Mouse (Mus musculus) right cerebral cortex, adult 18-20 months (tissue): ENCODE results near the gene Gsg1.

Experiments used
- DNase-seq: peaks from one replicate; pipeline ENCODE4 v3.0.0; 2022; ENCODE audit warnings: mixed read lengths

Gene Gsg1

DNA sequence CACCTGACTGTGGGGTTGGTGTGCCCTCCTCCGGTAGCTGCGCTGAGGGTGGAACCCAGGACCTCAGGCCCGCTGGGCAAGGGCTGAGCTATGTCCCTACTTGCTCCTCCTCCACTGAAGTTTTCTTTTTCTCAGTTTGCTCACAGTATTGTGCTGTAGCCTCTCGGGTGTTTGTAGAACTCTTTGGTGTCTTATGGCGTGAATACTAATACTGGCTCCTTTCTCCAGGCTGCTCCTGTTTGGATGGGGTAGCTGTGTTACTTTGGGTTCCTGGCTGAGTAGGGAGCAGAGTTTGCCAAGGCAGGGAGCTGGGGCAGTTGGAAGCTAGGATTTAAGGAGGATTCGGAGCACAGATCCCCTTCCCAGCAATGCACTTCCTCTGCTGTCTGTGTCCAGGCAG lies 50.4 kb downstream of the Gsg1 start:
- no peak for DNase-seq

DNA sequence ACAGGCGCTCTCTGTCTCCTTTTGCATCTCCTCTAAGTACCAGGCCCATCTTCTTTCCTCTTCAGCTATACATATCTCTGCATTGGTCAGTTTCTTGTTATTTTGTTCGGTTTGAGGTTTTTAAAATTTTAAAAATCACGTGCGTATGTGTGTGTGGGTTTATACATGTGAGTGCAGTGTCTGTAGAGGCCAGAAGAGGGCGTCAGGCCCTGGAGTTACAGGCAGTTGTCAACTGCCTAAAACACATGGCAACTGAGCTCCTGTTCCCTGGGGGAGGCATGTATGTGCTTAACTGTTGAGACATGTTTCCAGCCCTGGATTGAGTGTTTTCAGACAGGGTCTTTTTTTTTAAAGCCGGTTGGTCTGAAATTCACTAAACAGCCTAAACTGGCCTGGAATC lies 51.5 kb downstream of the Gsg1 start:
- no peak for DNase-seq

DNA sequence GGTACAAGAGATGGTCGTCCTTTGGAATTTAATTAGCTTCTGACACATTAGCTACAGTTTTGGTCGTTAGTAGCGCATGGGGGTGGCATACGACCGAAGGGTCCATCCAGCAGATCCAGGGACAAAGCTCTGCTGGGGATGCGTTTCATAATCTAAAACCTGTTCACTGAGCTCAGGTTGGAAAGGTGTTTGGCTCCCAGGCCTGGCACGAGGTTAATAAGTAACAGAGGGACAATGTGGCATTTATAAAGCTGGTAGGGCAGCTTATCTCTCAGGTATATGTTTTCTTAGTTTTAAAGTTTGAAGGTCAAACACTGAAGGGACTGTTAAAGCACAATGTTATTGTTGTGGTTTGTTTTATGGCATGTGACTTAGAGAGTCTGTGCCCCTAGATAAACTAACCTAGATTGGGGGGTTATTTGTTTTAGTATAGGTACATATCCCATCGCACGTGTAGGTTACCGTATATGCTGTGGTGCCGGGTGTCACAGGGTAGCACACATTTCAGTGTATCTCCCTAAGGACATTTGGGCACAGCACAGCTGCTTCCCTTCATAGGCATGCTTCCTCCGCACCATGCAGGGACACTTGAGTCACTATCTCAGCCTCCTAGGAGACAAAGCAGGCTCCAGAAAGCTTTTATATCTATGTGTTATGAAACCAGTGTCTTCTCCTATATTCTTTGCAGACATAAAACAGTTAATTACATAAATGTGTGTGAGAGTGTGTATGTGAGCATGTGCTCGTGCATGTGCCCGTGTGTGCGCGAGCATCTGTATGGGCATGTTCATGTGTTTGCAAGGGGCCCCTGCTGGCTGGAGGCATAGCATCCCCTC lies 53.8 kb downstream of the Gsg1 start:
- peak; percentile 65 for DNase-seq

DNA sequence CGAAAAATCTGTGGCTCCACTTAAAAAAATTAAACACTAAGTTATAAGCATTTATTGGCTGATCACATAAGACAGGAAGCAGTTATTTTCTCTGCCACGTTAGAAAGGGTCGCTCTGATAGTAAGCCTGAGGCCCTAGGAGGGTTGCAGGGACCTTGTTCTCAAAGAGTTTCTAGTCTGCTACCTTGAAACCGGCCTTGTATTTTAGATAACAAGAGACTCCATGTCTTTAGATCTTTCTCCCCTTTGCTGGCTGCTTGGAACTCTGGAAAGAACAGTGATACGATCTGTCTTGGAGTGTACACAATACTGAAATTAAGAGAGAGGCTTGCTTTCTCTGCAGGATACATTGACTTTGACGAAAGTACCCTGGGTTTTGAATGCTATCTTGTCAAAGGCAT lies 55.4 kb downstream of the Gsg1 start:
- no peak for DNase-seq

DNA sequence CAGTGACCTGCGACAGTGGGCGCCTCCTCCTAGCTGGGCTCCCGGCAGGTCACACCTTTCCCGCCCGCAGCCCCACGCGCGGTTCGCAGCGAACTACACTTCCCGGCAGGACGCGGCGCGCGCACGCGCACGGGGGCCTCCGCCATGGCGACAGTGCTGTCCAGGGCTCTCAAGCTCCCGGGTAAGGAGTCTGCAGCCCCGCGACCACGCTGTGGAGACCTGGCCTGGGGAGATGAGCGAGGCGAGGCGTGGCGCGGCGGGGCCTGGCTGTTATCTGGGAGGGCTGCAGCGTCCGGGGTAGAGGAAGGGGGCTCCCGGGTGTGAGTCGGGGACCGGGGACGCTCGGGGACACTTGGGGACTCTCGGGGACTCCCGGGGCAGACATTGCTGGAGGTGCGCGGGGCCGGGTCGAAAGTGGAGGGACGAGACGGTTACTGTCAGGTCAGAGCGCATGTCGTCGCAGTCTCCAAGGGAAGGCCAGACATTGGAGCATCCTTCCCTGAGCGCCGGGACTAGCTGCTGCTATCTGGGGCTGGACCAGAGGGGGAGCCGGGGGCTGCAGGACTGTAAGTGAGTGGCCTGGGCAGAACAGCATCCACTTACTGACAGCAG lies 56.1 kb downstream of the Gsg1 start, which contains the start of the genes Fam234b and Hebp1:
TSS of gene Fam234b (plus strand) at position 57 of the 612 bp plus-strand sequence.
TSS of gene Hebp1 (minus strand) at position 102 of the 612 bp plus-strand sequence.
- peak; percentile 91 for DNase-seq

DNA sequence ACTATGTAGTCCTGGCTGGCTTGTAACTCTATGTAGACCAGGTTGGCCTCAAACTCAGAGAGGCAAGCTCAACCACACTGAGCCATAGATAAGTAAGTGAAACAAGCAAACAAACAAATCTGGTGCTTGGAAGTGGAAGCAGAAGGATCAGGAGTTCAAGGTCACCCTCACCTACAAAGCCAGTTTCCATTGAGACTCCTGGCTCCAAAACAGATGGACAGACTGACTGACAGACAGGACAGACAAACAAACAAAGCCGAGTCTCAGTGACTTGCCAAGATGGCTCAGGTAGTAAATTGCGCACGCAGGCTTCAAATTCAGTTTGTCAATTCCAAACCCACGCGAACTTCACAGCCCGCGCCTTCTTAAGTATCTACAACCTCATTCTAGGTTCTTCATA lies 56.7 kb downstream of the Gsg1 start:
- DNase-seq: no peak

DNA sequence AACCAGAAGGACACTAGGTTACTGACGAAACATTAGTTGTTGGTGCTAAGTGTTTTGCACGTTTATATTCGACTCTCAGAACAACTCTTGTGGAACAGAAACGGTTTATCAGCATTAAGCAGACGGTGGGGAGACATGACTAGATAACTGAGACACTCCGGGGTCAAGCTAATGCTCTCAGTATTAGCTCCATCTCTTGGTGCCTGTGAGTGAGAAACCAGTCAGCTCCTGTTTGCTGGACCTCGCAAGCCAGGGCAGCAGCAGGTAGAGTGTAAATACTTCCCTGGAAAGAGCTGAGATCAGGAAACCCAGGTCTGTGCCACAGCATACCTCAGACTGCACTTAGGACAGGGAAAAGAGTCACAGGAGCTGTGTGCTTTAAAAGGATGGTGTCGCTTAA lies 57.4 kb downstream of the Gsg1 start:
- no peak for DNase-seq

DNA sequence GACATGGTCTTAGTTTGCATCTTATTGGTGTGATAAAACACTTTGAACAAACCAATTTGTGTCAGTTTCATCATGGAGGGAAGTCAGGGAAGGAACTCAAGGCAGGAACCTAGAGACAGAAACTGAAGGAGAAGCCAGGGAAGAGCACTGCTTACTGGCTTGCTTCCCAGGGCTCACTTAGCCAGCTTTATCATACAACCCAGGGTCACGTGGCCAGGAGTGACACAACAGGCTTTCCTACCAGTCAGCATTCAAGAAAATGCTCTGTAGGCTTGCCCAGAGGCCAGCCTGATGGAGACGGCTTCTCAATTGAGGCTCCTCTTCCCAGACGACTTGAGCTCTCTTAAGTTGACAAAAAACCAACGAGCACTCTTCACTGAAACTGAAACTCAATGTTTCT lies 59.2 kb downstream of the Gsg1 start:
- no peak for DNase-seq

DNA sequence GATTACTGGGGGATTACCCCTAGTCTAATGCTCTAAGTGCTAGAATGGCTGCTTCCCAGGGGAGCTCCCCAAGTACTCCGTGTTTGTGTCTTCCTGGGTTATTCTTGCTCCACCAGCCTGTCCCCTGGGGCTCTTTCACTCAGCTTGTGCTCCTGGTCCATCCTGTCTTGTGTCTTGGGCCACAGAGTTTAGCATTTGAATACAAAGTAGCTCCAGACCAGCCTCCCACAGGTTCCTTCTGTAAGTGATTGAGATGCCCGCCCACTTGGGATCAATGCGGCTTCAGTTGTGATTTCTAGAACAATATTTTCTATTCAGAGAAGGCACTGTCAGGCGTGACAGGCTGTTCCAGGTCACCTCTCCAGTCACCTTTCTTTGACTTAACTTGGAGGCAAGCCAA lies 60.4 kb downstream of the Gsg1 start:
- no peak for DNase-seq

DNA sequence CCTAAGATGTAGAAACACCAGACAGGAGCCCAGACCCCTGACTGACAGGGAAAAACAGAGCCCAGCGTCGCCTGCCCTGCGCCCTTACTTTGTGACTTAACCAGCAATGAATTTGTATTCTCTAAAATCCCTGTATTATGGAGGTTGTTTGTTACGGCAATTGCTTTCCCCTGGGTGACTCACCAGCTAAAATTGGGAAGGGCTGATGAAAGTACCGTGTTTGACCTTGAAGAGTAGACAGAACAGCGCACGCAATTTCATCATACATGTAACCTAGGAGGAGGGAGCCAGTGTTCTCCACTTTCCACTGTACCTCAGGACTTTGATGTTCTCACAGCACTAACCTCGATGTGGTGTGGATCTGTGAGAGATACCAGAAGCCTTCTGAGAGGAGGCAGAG lies 61.2 kb downstream of the Gsg1 start:
- no peak for DNase-seq

DNA sequence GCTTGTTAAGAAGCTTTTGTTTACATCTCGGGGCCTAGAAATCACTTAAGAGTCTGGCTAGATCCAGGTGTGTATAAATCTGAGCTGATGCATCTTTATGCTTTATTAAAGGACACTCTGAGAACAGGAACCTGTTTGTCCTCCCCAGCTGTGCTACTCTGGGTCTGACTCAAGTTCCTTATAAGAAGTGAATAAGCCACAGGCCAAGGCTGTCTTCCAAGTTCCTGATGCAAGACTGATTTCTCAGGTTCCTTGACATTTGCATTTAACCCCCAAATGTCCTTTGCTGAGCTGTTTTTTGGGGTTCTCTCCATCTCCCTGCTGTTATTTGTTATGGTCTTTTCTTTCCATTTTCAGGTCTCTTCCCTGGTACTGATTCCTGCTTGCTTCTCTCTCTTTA lies 62.2 kb downstream of the Gsg1 start:
- DNase-seq: no peak

DNA sequence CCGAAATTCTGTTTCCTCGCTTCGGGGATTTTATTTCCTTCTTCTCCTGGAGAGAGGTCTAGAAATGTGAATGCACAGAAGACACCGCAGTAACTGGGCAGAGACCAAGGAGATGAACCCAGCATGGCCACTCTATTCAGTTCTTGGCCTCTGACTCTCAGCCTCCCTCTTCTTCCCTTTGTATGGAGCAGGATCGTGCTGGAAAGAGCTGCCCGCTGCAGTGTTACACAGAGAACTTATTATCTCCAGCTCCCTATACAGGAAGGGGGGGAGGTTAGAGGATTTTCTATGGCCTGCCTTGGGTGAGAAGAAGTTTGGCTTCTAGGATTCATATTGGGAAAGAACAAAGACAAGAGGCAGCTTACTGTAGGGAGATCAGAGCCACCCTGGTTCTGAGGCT lies 64.0 kb downstream of the Gsg1 start:
- no peak for DNase-seq

DNA sequence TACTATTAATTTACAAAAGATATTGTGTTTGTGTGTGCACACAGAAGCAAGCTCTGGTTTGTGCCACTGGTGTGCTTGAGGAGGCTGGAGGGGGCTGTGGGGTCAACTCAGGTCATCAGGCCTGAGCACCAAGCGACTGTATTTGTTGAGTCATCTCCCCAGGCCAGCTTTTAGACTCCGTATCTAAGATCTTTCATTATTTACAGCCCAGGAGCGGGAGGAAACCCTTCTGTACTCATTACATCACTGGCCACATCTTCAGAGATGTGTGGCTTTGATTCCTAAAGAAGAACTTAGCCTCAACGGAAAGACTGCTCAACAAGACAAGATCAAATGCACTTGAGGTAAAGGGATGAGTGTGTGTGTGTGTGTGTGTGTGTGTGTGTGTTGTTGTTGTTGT lies 65.5 kb downstream of the Gsg1 start:
- DNase-seq: no peak
